24 mouse cellular contexts compared by ENCODE assay signal in the genomic region with DNA sequence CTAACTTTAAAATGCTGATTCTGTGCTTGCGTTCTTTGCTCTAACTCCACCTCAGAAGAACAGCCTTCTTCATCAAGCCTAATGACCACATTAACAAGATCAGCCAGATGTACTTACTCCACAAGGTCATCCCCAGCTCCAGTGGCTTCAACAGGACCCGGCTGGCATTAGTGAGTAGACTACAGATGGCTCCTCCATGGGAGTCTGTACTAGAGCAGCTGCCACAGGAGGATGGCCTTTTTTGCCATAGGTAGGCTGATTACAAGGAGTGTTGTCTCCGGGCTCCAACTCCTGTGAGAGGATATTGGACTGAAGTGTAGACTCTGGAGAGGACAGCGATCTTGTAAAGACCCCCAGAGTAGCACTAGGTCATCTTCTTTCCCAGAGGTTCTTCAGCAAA.
"Had no signal": no experiment of that assay in that cellular context is flagged by ENCODE, and none has a peak within 500 bp of the region (broad histone marks: within the 10 kb centered on the region; RNA-seq: fewer than 3 reads in every experiment).

No protein-coding gene starts in this region.

- H3K9ac ChIP-seq: kidney, embryonic 15.5 days; limb, embryonic 13.5 days; liver, embryonic 12.5 days; liver, embryonic 15.5 days; lung, embryonic 15.5 days; midbrain, embryonic 13.5 days; neural tube, embryonic 13.5 days; stomach, embryonic 15.5 days had no signal

- DNase-seq: kidney, postnatal 10 days; kidney, postnatal 36 days; layer of hippocampus, postnatal 36 days; liver; lung, adult 18-20 months; lung, postnatal 10 days; lung, postnatal 36 days; retina, postnatal 1 day; right cerebral cortex, postnatal 25 days; spleen, adult 18-20 months; thymus, postnatal 25 days had no signal

- H3K4me1 ChIP-seq: kidney, embryonic 15.5 days; limb, embryonic 10.5 days; limb, embryonic 13.5 days; liver, embryonic 12.5 days; liver, embryonic 15.5 days; lung, embryonic 15.5 days; megakaryocyte, embryonic 14.5 days; midbrain, embryonic 10.5 days; midbrain, embryonic 13.5 days; neural tube, embryonic 13.5 days; stomach, embryonic 15.5 days had no signal

- H3K27ac ChIP-seq: kidney, embryonic 15.5 days; left cerebral cortex, adult 2 months; limb, embryonic 10.5 days; limb, embryonic 13.5 days; liver, embryonic 12.5 days; liver, embryonic 15.5 days; lung, embryonic 15.5 days; midbrain, embryonic 10.5 days; midbrain, embryonic 13.5 days; neural tube, embryonic 13.5 days; stomach, embryonic 15.5 days had no signal

- H3K36me3 ChIP-seq: kidney, embryonic 15.5 days; limb, embryonic 10.5 days; limb, embryonic 13.5 days; liver, embryonic 12.5 days; liver, embryonic 15.5 days; lung, embryonic 15.5 days; midbrain, embryonic 10.5 days; midbrain, embryonic 13.5 days; neural tube, embryonic 13.5 days; stomach, embryonic 15.5 days had no signal

- H3K4me3 ChIP-seq: kidney, embryonic 15.5 days; left cerebral cortex, adult 2 months; limb, embryonic 10.5 days; limb, embryonic 13.5 days; liver, embryonic 12.5 days; liver, embryonic 15.5 days; lung, embryonic 15.5 days; megakaryocyte, embryonic 14.5 days; midbrain, embryonic 10.5 days; midbrain, embryonic 13.5 days; myocyte; neural tube, embryonic 13.5 days; stomach, embryonic 15.5 days had no signal

- H3K27me3 ChIP-seq: kidney, embryonic 15.5 days; limb, embryonic 13.5 days; liver, embryonic 12.5 days; liver, embryonic 15.5 days; lung, embryonic 15.5 days; megakaryocyte, embryonic 14.5 days; midbrain, embryonic 13.5 days; neural tube, embryonic 13.5 days; stomach, embryonic 15.5 days had no signal
